Mouse (Mus musculus) C2C12 (cell line): ENCODE data around the gene Myo9b. TPM values are rescaled to one million over a fixed set of nuclear protein-coding genes. Genes with fewer than 3 reads are reported as not detected.

Experiments
- H3K27me3 ChIP-seq: one replicate; pipeline ENCODE4 v1.6.1; 2011; ENCODE audit not compliant: control insufficient read depth, insufficient read depth, insufficient read length
- H3K36me3 ChIP-seq: one replicate; pipeline ENCODE4 v1.6.1; 2011; ENCODE audit not compliant: control insufficient read depth, insufficient read depth
- H3K4me3 ChIP-seq: one replicate; pipeline ENCODE4 v1.5.1; 2011; ENCODE audit warnings: mild to moderate bottlenecking, control low read depth; ENCODE audit not compliant: poor library complexity, insufficient read depth, severe bottlenecking
- H3K79me2 ChIP-seq: one replicate; pipeline ENCODE4 v1.6.1; 2011; ENCODE audit not compliant: control insufficient read depth, insufficient read depth
- H3K79me3 ChIP-seq: one replicate; pipeline ENCODE4 v1.6.1; 2011; ENCODE audit warnings: low read depth, control low read depth
- H3ac ChIP-seq: one replicate; pipeline ENCODE3; 2011; ENCODE audit warnings: low read depth; ENCODE audit not compliant: control insufficient read depth, insufficient read length
- CEBPB ChIP-seq: IDR thresholded peaks from one replicate; pipeline ENCODE4 v1.6.1; 2011; ENCODE audit warnings: low read depth, mild to moderate bottlenecking, control low read depth, moderate library complexity
- CTCF ChIP-seq: IDR thresholded peaks from one replicate; pipeline ENCODE4 v1.5.1; 2011; ENCODE audit not compliant: control insufficient read depth, insufficient read depth, insufficient read length
- FOSL1 ChIP-seq: IDR thresholded peaks from one replicate; pipeline ENCODE4 v1.8.0; 2011; ENCODE audit warnings: mild to moderate bottlenecking, low read length; ENCODE audit not compliant: poor library complexity, insufficient read depth, severe bottlenecking
- MAX ChIP-seq: IDR thresholded peaks from one replicate; pipeline ENCODE4 v1.6.1; 2011; ENCODE audit warnings: mild to moderate bottlenecking, control low read depth
- MYOD1 ChIP-seq: IDR thresholded peaks from one replicate; pipeline ENCODE4 v1.6.1; 2011; ENCODE audit warnings: low read depth; ENCODE audit not compliant: control insufficient read depth, insufficient read length
- MYOG ChIP-seq: IDR thresholded peaks from one replicate; pipeline ENCODE4 v1.6.1; 2011; ENCODE audit not compliant: control insufficient read depth, insufficient read length; ENCODE audit errors: extremely low read depth
- USF1 ChIP-seq: IDR thresholded peaks from one replicate; pipeline ENCODE4 v1.6.1; 2011; ENCODE audit warnings: low read depth, mild to moderate bottlenecking, control low read depth, moderate library complexity
- polyA plus RNA-seq: library from polyadenylated mRNA; unstranded; fragments of >200 nt; fragmentation: generic; extraction: Trizol; gene quantifications from one replicate; pipeline ENCODE4 v1.2.1, GENCODE M21; 2012; ENCODE audit warnings: missing spikeins

Gene Myo9b
- polyA plus RNA-seq, 1 experiment, result 53.6 TPM

DNA sequence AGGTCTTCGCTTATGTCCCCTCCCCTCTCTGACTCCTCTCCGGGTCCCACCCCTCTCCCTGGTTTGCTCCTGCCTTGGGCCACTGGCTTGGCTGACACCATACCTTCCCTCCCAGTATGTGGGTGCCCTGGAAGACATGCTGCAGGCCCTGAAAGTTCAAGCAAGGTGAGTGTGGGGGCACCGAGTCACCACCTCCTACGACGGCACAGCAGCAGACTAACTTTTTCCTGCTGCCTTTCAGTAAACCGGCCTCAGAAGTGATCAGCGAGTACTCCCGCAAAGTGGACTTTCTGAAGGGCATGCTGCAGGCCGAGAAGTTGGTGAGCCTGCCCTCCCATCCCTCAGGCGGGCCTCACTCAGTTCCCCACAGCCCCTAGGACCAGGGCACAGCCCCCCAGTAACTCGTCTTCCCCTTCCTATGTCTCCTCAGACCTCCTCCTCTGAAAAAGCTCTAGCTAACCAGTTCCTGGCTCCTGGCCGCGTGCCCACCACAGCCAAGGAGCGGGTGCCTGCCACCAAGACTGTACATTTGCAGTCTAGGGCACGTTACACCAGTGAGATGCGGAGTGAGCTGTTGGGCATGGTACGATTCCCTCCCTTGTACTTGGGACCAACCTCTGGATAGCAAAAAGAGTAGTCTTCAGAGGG lies 95.1 kb downstream of the Myo9b start:
- H3K27me3 ChIP-seq, result no peaks in the 10 kb centered on the region
- TF ChIP-seq FOSL1 (no peak), MYOD1 (no peak), USF1 (no peak), CTCF (no peak), MAX (no peak), MYOG (no peak), CEBPB (no peak)
- H3K79me2 ChIP-seq, result peaks cover 16% of the 10 kb centered on the region

DNA sequence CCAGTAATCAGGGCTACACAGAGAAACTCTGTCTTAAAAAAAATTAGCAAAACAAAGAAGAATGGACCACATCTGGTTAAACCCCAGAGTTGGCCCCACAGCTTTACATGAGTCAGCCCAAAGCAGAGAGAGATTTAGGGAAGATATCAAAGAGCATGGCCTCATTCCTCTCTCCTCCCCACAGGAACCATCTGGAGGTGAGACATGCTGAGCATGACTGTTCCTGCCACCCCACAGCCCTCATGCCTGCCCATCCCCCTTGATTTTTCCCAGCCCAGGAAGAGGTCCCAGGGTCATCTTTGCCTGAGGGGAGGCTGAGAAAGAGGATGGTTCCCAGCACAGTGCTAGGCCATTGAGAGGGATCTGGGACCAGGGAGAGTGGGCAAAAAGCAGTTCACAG lies 95.9 kb downstream of the Myo9b start:
- no peak overlapping the region for H3K4me3 ChIP-seq
- H3K79me2 ChIP-seq, result peaks cover 16% of the 10 kb centered on the region
- TF ChIP-seq MAX (no peak), MYOD1 (no peak), USF1 (no peak), MYOG (no peak), CEBPB (no peak), FOSL1 (no peak), CTCF (no peak)
- no peak overlapping the region for H3ac ChIP-seq
- no peaks in the 10 kb centered on the region for H3K79me3 ChIP-seq
- H3K36me3 ChIP-seq, result peaks cover 19% of the 10 kb centered on the region
- no peaks in the 10 kb centered on the region for H3K27me3 ChIP-seq

More for the DNA sequence above, 95.1 kb downstream of the Myo9b start:
- Histone ChIP-seq H3ac (peak overlapping the region; percentile 70), H3K36me3 (peaks cover 17% of the 10 kb centered on the region), H3K4me3 (peak overlapping the region; percentile 41), H3K79me3 (no peaks in the 10 kb centered on the region)

DNA sequence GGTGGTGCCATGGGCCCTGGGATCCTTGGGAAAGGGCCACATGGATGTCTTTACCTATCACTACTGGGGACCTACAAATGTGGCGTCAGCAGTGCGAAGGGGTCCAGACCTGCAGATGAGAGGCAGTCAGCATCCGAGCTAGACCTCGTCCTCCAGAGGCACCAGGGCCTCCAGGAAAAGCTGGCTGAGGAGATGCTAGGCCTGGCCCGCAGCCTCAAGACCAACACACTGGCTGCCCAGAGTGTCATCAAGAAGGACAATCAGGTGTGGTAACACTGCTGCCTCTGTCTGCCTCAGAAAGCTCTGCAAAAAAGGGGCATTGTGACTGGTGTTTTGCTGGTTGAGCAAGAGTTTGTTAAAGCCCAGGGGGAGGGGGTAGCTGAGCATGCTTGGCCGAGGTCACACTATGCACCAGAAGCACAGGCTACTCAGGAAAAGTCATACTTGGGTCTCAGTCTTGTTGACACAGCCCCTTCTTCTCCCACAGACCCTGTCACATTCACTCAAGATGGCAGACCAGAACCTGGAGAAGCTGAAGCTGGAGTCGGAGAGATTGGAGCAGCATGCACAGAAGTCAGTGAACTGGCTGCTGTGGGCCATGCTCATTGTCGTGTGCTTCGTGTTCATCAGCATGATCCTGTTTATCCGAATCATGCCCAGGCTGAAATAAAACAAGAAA lies 96.7 kb downstream of the Myo9b start:
- no peak overlapping the region for H3K4me3 ChIP-seq
- no peaks in the 10 kb centered on the region for H3K27me3 ChIP-seq
- H3ac ChIP-seq, result no peak overlapping the region
- H3K79me3 ChIP-seq, result no peaks in the 10 kb centered on the region
- peaks cover 16% of the 10 kb centered on the region for H3K79me2 ChIP-seq
- TF ChIP-seq CTCF, result no peak
- no peak for TF ChIP-seq CEBPB
- no peak for TF ChIP-seq FOSL1
- TF ChIP-seq MAX, result no peak
- TF ChIP-seq MYOG, result no peak
- no peak for TF ChIP-seq MYOD1
- no peak for TF ChIP-seq USF1
- H3K36me3 ChIP-seq, result peaks cover 26% of the 10 kb centered on the region

DNA sequence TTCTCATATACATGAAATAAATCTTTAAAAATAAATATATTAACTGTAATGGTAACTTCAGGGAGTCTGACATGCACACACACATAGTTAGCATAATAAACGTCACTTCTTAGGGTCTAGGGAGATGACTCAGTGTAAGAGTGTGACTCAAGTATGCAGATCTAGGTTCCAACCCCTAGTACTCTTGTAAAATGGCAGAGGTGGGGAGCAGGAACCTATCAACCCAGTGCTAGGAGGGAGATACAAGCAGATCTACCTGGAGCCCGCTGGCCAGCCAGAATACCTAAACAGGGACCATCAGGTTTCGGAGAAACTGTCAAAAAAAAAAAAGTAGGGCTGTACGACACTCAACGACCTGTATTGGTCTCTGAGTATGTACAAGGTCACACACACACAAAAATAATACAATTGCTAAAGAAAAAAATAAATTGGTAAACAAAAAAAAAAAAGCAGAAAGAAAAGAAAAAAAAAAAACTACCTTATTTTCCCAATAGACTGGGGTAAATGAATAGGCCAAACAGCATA lies 98.3 kb downstream of the Myo9b start:
- H3ac ChIP-seq, result no peak overlapping the region
- peaks cover 16% of the 10 kb centered on the region for H3K79me2 ChIP-seq
- H3K36me3 ChIP-seq, result peaks cover 35% of the 10 kb centered on the region
- no peaks in the 10 kb centered on the region for H3K79me3 ChIP-seq
- TF ChIP-seq FOSL1, result no peak
- no peaks in the 10 kb centered on the region for H3K27me3 ChIP-seq
- H3K4me3 ChIP-seq, result peak overlapping the region; percentile 31

DNA sequence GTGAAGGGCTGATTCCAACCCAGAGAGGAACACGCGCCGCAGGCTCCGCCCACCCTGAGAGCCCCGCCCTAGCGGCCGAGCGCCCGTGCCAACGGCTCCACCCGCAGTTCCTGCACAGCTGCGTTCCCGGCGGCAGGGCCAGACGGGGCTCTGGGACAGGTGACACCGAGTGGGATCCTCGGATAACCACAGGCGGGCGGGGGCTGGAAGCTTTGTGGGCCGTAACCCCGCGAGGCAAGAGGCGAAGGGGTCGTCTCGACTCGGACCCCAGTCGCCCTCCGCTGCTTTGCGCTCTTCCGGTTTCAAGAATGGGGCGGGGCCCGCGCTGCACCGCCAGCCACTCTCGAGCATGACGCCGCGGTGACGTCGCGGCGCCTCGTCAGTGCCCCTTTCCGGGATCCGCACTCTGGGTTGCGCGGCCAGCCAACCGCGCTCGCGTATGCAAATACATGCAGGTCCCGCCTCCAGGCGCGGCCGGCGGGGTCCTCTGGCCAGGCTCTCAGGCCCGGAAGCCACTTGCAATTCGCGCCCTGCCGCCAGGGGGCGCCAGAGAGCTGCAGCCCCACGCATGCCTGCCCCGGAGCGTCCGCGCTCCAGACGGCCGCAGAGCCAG lies 98.8 kb downstream of the Myo9b start, which contains the start of gene Ocel1:
Gene Ocel1, plus strand, starts transcription at position 63 of the 613 bp plus-strand sequence.
- Histone ChIP-seq H3K79me3 (no peaks in the 10 kb centered on the region), H3K36me3 (peaks cover 36% of the 10 kb centered on the region), H3K79me2 (peaks cover 16% of the 10 kb centered on the region), H3K4me3 (peak within 1 kb of the TSS; percentile 31), H3ac (peak within 1 kb of the TSS; percentile 83), H3K27me3 (no peaks in the 10 kb centered on the region)
- TF ChIP-seq MYOD1 (peak; percentile 1), FOSL1 (no peak), CEBPB (no peak), CTCF (peak; percentile 97), MAX (peak; percentile 13), MYOG (no peak), USF1 (no peak)
